Mouse (Mus musculus) small intestine, adult 2 months (tissue): Measurements from ENCODE around the gene Cdk15. TPM values are rescaled to one million over a fixed set of nuclear protein-coding genes. Genes with fewer than 3 reads are reported as not detected.

Experiments used
- H3K27ac ChIP-seq: fragments of 200-500 bp; 2 replicates; pipeline ENCODE4 v1.5.1; 2012; ENCODE audit warnings: low read depth, low read length, control low read depth, inconsistent platforms; ENCODE audit not compliant: insufficient read depth
- H3K27me3 ChIP-seq: fragments of 200-500 bp; 2 replicates; pipeline ENCODE4 v1.6.1; 2012; ENCODE audit warnings: mild to moderate bottlenecking, moderate library complexity, low read length, inconsistent platforms; ENCODE audit not compliant: control insufficient read depth, insufficient read depth
- H3K36me3 ChIP-seq: fragments of 200-500 bp; 2 replicates; pipeline ENCODE4 v1.6.1; 2012; ENCODE audit warnings: mild to moderate bottlenecking, low read length, control low read depth, inconsistent platforms; ENCODE audit not compliant: control insufficient read depth, insufficient read depth
- H3K4me1 ChIP-seq: fragments of 200-500 bp; 2 replicates; pipeline ENCODE4 v1.6.1; 2012; ENCODE audit warnings: low read length, inconsistent platforms, mixed read lengths; ENCODE audit not compliant: control insufficient read depth, insufficient read depth, insufficient read length
- H3K4me3 ChIP-seq: fragments of 200-500 bp; 2 replicates; pipeline ENCODE4 v1.5.1; 2012; ENCODE audit warnings: low read depth, mild to moderate bottlenecking, control low read depth, inconsistent platforms, low read length, moderate library complexity
- CTCF ChIP-seq: fragments of 200-500 bp; IDR thresholded peaks from 2 replicates; pipeline ENCODE4 v1.5.1; 2012; ENCODE audit warnings: low read depth, mild to moderate bottlenecking, control low read depth, inconsistent platforms, low read length, moderate library complexity, mixed read lengths; ENCODE audit not compliant: insufficient replicate concordance, insufficient read length; ENCODE audit errors: extremely low read depth
- POLR2A ChIP-seq: fragments of 200-500 bp; IDR thresholded peaks from 2 replicates; pipeline ENCODE4 v1.6.1; 2012; ENCODE audit warnings: low read depth, mild to moderate bottlenecking, control low read depth, inconsistent platforms, low read length, moderate library complexity
- WGBS: fragments of 180-500 bp; shearing (Covaris S2); methylation state at CpG from one replicate; pipeline ENCODE4 v1.1.7; 2018; 5-methylcytosine and 5-hydroxymethylcytosine counted together
- polyA plus RNA-seq: library from polyadenylated mRNA; depleted of rRNA; stranded (reverse); fragments of >200 nt; gene quantifications from 2 replicates; pipeline ENCODE4 v1.2.3, GENCODE M21; 2012

The Cdk15 gene
- polyA plus RNA-seq, 1 experiment = not detected

DNA sequence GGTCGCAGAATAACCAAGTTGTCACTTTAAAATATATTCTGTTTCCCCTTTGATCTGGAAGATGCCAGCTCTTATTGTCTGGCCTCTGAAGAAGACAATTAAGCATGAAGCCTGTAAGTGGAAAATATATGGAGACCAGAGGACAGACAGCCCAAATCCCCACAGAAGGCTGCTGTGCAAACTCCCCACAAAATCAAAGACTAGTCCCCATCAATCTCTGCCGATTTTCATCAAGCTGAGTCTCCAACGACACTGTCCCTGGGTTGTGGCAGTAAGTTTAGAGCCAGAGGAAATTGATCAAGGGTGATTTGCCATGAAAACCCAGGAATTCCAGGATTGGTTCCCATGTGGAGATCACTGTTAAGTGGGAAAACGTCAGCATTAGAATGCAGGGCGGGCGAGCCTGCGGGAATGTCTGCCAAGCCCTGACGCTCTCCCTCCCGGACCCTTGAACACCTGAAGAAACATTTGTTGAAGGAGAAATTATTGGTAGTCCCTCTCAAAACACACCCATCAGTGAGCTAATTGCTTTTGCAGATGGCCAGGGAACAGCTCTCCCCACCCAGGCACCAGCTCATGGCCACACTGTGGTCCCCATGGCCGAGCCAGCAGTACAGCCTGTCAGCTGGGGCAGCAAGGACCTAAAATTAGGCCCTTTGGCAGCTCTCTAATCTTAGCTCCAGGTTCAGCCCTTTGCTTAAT lies 77.3 kb downstream of the Cdk15 start:
- H3K4me3 ChIP-seq = no peak overlapping the region
- WGBS = 75% methylated on average over 10 of the region's 10 CpGs
- TF ChIP-seq POLR2A = no peak
- TF ChIP-seq CTCF = no peak
- H3K27me3 ChIP-seq = no peaks in the 10 kb centered on the region
- H3K4me1 ChIP-seq = no peaks in the 10 kb centered on the region
- H3K27ac ChIP-seq = no peak overlapping the region
- no peaks in the 10 kb centered on the region for H3K36me3 ChIP-seq

DNA sequence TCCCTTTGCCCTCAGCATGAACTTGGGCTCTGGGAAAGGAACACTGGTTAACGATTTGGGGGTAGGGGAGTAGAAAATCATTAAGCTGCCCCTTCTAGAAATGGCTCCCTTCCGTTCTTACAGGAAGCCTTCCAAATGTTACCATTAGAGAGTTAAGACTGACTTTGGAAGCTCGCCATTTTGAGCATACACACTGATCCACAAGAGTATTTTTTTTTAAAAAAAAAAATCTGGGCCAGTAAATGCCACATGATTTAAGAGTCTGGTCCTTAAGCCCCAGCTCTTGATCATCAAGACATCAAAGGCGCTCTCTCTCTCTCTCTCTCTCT lies 77.8 kb downstream of the Cdk15 start:
- TF ChIP-seq CTCF (no peak), POLR2A (no peak)
- Histone ChIP-seq H3K27ac (no peak overlapping the region), H3K4me1 (no peaks in the 10 kb centered on the region), H3K4me3 (no peak overlapping the region), H3K36me3 (no peaks in the 10 kb centered on the region), H3K27me3 (no peaks in the 10 kb centered on the region)
- WGBS = 57% methylated on average over 4 of the region's 4 CpGs

DNA sequence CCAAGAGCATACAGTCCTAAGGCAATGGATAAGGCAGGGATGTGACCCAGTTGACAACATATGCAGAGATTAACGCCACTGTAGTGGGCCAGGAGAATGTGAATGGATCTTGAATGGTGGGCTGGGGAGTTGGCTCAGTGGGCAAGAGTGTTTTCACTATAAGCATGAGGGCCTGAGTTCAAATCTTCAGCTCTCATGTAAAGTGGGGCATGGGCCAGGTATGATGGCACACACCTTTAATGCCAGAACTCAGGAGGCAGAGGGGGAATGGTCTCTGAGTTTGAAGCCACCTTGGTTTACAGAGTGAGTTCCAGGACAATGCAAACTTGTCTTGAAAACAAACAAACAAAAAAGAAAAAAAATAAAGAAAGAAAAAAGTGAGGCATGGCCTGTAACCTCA lies 79.5 kb downstream of the Cdk15 start:
- WGBS = 94% methylated on average over 1 of the region's 1 CpGs
- no peaks in the 10 kb centered on the region for H3K27me3 ChIP-seq
- TF ChIP-seq CTCF (no peak), POLR2A (no peak)

DNA sequence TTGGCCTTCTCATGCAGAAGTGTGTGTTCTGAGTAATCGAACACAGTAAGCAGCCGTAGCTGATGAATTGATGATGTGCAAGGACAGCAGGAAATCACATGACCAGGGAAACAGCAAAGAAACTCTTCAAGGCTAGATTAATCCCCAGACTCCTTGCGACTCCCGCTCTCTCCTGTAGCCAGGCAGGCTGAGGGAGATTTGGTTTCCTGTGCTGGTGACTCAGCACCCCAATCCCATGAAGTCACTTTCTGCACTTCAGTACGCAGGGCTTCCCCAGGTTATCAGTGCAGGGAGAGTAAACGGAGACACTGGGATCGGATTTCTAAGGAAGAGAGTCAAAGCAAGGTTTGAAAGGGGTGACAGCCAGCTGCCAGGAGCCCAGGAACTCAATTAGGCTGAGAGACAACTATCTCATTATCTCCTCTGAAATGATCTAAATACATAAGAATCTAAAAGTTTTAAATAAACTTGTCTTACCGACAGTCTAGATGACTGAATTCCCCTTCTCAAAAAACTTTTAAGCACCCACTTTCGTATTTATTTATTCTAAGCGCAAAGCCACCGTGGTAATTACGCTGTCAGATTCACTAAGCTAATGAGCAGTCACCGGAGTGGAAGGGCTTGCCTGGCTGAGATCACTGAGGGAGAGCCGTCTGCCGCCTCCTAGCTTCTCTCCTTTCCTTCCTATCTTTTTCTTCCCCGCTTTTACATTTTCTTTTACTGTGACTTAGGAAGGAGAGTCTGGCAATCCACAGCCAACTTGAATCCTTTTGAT lies 84.3 kb downstream of the Cdk15 start:
- Histone ChIP-seq H3K36me3 (no peaks in the 10 kb centered on the region), H3K4me1 (no peaks in the 10 kb centered on the region), H3K4me3 (no peak overlapping the region), H3K27me3 (no peaks in the 10 kb centered on the region), H3K27ac (no peak overlapping the region)
- TF ChIP-seq POLR2A = no peak
- no peak for TF ChIP-seq CTCF
- 57% methylated on average over 16 of the region's 16 CpGs for WGBS

More for the DNA sequence above, 79.5 kb downstream of the Cdk15 start:
- Histone ChIP-seq H3K4me1 (no peaks in the 10 kb centered on the region), H3K27ac (no peak overlapping the region), H3K36me3 (no peaks in the 10 kb centered on the region), H3K4me3 (no peak overlapping the region)

DNA sequence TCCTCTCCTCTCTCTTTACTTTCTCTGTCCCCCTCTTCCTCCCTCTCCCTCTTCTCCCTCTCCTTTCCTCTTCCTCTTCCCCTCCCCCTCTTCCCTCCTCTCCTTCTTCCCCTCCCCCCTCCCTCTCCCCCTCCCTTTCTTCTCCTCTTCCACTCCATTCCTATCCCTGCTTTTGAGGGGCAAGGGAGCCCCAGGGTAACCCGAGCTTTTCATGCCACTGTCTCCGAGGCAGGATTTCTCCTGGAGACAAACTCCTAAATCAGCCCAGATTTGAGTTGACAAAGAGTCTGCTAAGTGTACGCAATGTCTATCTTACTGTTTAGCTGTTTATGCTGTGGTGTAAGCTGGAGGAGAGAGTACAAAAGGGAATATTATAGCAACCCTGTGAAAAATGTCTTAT lies 85.0 kb downstream of the Cdk15 start:
- Histone ChIP-seq H3K27ac (no peak overlapping the region), H3K4me3 (no peak overlapping the region), H3K36me3 (no peaks in the 10 kb centered on the region), H3K4me1 (no peaks in the 10 kb centered on the region), H3K27me3 (no peaks in the 10 kb centered on the region)
- TF ChIP-seq CTCF = no peak
- 77% methylated on average over 3 of the region's 3 CpGs for WGBS

DNA sequence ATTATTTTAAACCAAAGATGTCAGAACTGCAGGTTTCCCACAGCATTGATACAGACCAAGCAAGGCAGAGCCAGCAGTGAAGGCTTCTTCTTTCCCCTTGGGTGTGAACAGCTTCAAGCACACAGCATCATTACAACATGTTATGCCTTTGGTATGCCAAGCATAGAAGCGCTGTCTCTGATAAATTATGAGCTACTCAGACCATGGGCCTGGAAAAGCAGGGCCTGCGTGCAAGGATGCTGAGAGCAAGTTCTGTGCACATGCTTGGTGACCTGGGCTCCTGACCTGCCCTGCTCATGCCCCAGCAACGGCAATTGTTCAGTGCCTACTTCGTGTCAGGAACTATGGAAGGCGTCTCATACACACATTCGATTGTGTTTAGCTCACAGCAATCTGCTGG lies 85.4 kb downstream of the Cdk15 start:
- Histone ChIP-seq H3K36me3 (no peaks in the 10 kb centered on the region), H3K4me1 (no peaks in the 10 kb centered on the region), H3K27me3 (no peaks in the 10 kb centered on the region), H3K27ac (no peak overlapping the region), H3K4me3 (no peak overlapping the region)
- TF ChIP-seq POLR2A (no peak), CTCF (no peak)
- WGBS = 84% methylated on average over 6 of the region's 6 CpGs

DNA sequence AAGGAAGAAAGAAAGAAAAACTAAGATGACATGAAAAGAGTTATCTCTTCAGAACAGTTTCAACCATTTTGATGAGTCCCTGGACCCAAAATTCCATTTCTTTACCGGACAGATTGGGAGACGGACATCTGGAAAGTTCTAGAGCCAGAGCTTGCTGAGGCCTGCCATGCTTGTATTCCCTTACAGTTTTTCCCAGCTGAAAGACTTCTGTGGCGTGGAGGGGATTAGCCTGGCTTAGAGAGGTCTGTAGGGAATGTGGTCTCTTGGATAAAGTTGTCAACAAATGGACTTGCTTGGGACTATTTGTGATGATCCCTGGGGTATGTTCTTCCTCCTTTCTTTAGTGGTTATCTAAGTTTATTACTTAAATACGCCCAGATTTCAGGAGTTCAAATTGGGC lies 96.0 kb downstream of the Cdk15 start:
- H3K4me1 ChIP-seq = no peaks in the 10 kb centered on the region
- no peak overlapping the region for H3K4me3 ChIP-seq
- no peaks in the 10 kb centered on the region for H3K27me3 ChIP-seq
- WGBS = 69% methylated on average over 4 of the region's 4 CpGs
- no peaks in the 10 kb centered on the region for H3K36me3 ChIP-seq
- no peak overlapping the region for H3K27ac ChIP-seq
- TF ChIP-seq CTCF = no peak
- no peak for TF ChIP-seq POLR2A

DNA sequence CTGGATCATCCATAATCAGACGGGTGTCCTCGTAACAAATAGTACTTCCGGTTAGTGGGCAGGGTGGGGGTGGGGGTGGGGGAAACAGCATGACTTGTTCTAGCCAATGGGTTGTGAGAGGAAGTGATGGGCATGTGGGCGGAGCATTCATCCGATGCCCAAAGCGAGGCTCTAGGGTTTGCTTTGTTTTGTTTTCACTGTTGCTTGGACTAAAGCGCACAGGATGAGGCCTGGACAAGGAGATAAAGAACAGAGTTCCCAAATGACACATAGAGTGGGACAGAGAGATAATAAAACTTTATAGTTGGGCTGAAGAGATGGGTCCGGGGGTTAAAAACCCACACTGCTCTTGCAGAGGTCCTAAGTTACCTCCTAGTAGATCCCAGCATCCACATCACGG lies 98.7 kb downstream of the Cdk15 start:
- no peaks in the 10 kb centered on the region for H3K4me1 ChIP-seq
- TF ChIP-seq CTCF (no peak), POLR2A (no peak)
- no peak overlapping the region for H3K4me3 ChIP-seq
- H3K36me3 ChIP-seq = no peaks in the 10 kb centered on the region
- H3K27ac ChIP-seq = no peak overlapping the region
- WGBS = 85% methylated on average over 9 of the region's 9 CpGs
- H3K27me3 ChIP-seq = no peaks in the 10 kb centered on the region
